Comparison of ENCODE assay signal across 17 mouse cellular contexts in genomic region chr9:64566376-64566775, GRCm38 (mm10).
DNase-seq lines count a peak whose midpoint lies in the region; ATAC-seq lines count a peak whose summit lies in the region.
"Had no signal": no experiment of that assay in that cellular context is flagged by ENCODE, and none has a peak within 500 bp of the region (broad histone marks: within the 10 kb centered on the region; RNA-seq: fewer than 3 reads in every experiment).

No protein-coding gene starts in this region.

- H3K27me3 ChIP-seq in forebrain, embryonic 10.5 days (ENCODE audit: poor library complexity, severe bottlenecking): 0 out of 2 replicates have a peak, but pooled peaks cover 5% of the 10 kb centered on the region
- no peaks in the 10 kb centered on the region for H3K27me3 ChIP-seq in forebrain, embryonic 11.5 days (ENCODE audit: control insufficient read depth, insufficient read depth, low read length)
- no peaks in the 10 kb centered on the region for H3K27me3 ChIP-seq in embryonic facial prominence, embryonic 14.5 days (replicated peaks; ENCODE audit: control insufficient read depth, insufficient read depth, low read length)
- peaks cover 8% of the 10 kb centered on the region; the same call in 1 of the 2 replicates for H3K27me3 ChIP-seq in limb, embryonic 12.5 days
- H3K27me3 ChIP-seq in liver, embryonic 16.5 days (ENCODE audit: control insufficient read depth, insufficient read depth, low read depth, low read length): no peaks in the 10 kb centered on the region
- H3K27me3 ChIP-seq: lung, embryonic 15.5 days had no signal

- WGBS in forebrain, embryonic 10.5 days: 82% methylated on average over 2 of the region's 2 CpGs
- WGBS in forebrain, embryonic 11.5 days: 56% methylated on average over 2 of the region's 2 CpGs
- WGBS in embryonic facial prominence, embryonic 14.5 days: 49% methylated on average over 2 of the region's 2 CpGs
- WGBS in limb, embryonic 12.5 days: 39% methylated on average over 2 of the region's 2 CpGs
- WGBS in liver, embryonic 16.5 days (ENCODE audit: insufficient replicate concordance): 43% methylated on average over 2 of the region's 2 CpGs

- H3K9ac ChIP-seq in forebrain, embryonic 11.5 days (ENCODE audit: low read length): no peak overlapping the region
- no peak overlapping the region for H3K9ac ChIP-seq in embryonic facial prominence, embryonic 14.5 days (ENCODE audit: low read depth, low read length)
- no peak overlapping the region for H3K9ac ChIP-seq in limb, embryonic 12.5 days (replicated peaks)
- peak overlapping the region; percentile 23 for H3K9ac ChIP-seq in liver, embryonic 16.5 days (ENCODE audit: low read depth, low read length)
- H3K9ac ChIP-seq: forebrain, embryonic 12.5 days; lung, embryonic 15.5 days had no signal

- H3K4me1 ChIP-seq in forebrain, embryonic 10.5 days: peaks cover 24% of the 10 kb centered on the region
- H3K4me1 ChIP-seq in forebrain, embryonic 11.5 days (replicated peaks; ENCODE audit: control insufficient read depth, insufficient read depth, low read length): peaks cover 2% of the 10 kb centered on the region; the same call in 1 of the 2 replicates
- H3K4me1 ChIP-seq in embryonic facial prominence, embryonic 14.5 days (ENCODE audit: control insufficient read depth, insufficient read depth, low read length): peaks cover 6% of the 10 kb centered on the region; the same call in 1 of the 2 replicates
- peaks cover 41% of the 10 kb centered on the region for H3K4me1 ChIP-seq in limb, embryonic 12.5 days (replicated peaks)
- peaks cover 51% of the 10 kb centered on the region for H3K4me1 ChIP-seq in liver, embryonic 16.5 days (ENCODE audit: control insufficient read depth, low read depth, low read length)
- H3K4me1 ChIP-seq: lung, embryonic 15.5 days had no signal

- no peak overlapping the region for H3K4me2 ChIP-seq in forebrain, embryonic 11.5 days (ENCODE audit: low read depth, low read length, severe bottlenecking)
- no peak overlapping the region for H3K4me2 ChIP-seq in embryonic facial prominence, embryonic 14.5 days (ENCODE audit: low read depth, low read length)
- no peak overlapping the region for H3K4me2 ChIP-seq in limb, embryonic 12.5 days
- peak overlapping the region; percentile 17; the same call in 1 of the 2 replicates for H3K4me2 ChIP-seq in liver, embryonic 16.5 days (ENCODE audit: low read depth, low read length)
- H3K4me2 ChIP-seq: forebrain, embryonic 12.5 days; lung, embryonic 15.5 days had no signal

- peak overlapping the region; percentile 33; the same call in 1 of the 2 replicates for H3K27ac ChIP-seq in forebrain, embryonic 10.5 days
- H3K27ac ChIP-seq in forebrain, embryonic 11.5 days (ENCODE audit: low read depth, low read length): no peak overlapping the region
- H3K27ac ChIP-seq in embryonic facial prominence, embryonic 14.5 days (replicated peaks; ENCODE audit: low read depth, low read length): no peak overlapping the region
- 0 out of 2 replicates have a peak overlapping the region, but pooled peaks have one; percentile 12 for H3K27ac ChIP-seq in limb, embryonic 12.5 days
- peak overlapping the region; percentile 87 for H3K27ac ChIP-seq in liver, embryonic 16.5 days (ENCODE audit: low read length)
- H3K27ac ChIP-seq: forebrain, embryonic 12.5 days; lung, embryonic 15.5 days had no signal

- no peaks in the 10 kb centered on the region for H3K36me3 ChIP-seq in forebrain, embryonic 10.5 days (replicated peaks)
- H3K36me3 ChIP-seq in forebrain, embryonic 11.5 days (ENCODE audit: control insufficient read depth, insufficient read depth, low read length): no peaks in the 10 kb centered on the region
- no peaks in the 10 kb centered on the region for H3K36me3 ChIP-seq in embryonic facial prominence, embryonic 14.5 days (ENCODE audit: control insufficient read depth, insufficient read depth, low read length)
- H3K36me3 ChIP-seq in limb, embryonic 12.5 days: no peaks in the 10 kb centered on the region
- no peaks in the 10 kb centered on the region for H3K36me3 ChIP-seq in liver, embryonic 16.5 days (ENCODE audit: control insufficient read depth, insufficient read depth)
- H3K36me3 ChIP-seq: forebrain, embryonic 12.5 days; lung, embryonic 15.5 days had no signal

- ATAC-seq in forebrain, embryonic 11.5 days (replicated peaks; ENCODE audit: low FRiP score): no peak
- peak; percentile 22; the same call in 1 of the 2 replicates for ATAC-seq in embryonic facial prominence, embryonic 14.5 days (ENCODE audit: low read depth)
- no peak for ATAC-seq in limb, embryonic 12.5 days (ENCODE audit: insufficient number of reproducible peaks, insufficient read depth, low FRiP score, low TSS enrichment, low read depth)
- ATAC-seq in liver, embryonic 16.5 days (ENCODE audit: low read depth): peak; percentile 58
- no peak for ATAC-seq in monocyte, adult 5-6 weeks (replicated peaks; ENCODE audit: insufficient number of reproducible peaks, low FRiP score, low TSS enrichment, poor library complexity, severe bottlenecking)
- ATAC-seq: CD4-positive, CD25-positive, alpha-beta regulatory T cell, adult 4 months had no signal

- H3K9me3 ChIP-seq in forebrain, embryonic 10.5 days: no peaks in the 10 kb centered on the region
- H3K9me3 ChIP-seq in forebrain, embryonic 11.5 days (ENCODE audit: control insufficient read depth, low read length): no peaks in the 10 kb centered on the region
- 0 out of 2 replicates have a peak, but pooled peaks cover 5% of the 10 kb centered on the region for H3K9me3 ChIP-seq in embryonic facial prominence, embryonic 14.5 days (ENCODE audit: control insufficient read depth, low read length)
- H3K9me3 ChIP-seq in limb, embryonic 12.5 days: peaks cover 9% of the 10 kb centered on the region; the same call in 1 of the 2 replicates
- no peaks in the 10 kb centered on the region for H3K9me3 ChIP-seq in liver, embryonic 16.5 days (replicated peaks; ENCODE audit: control insufficient read depth, low read length)
- H3K9me3 ChIP-seq: forebrain, embryonic 12.5 days; lung, embryonic 15.5 days had no signal

- no peak for DNase-seq in forebrain, embryonic 10.5 days (ENCODE audit: extremely low spot score, low spot score)
- DNase-seq in forebrain, embryonic 11.5 days (ENCODE audit: low spot score): no peak
- DNase-seq in embryonic facial prominence, embryonic 14.5 days (ENCODE audit: low spot score): no peak
- DNase-seq in layer of hippocampus, adult 9-11 months: no peak
- no peak for DNase-seq in right cerebral cortex, postnatal 4 days
- DNase-seq: cerebellum, adult 11 months; cerebellum, postnatal 36 days; heart, adult 11 months; left cerebral cortex, postnatal 4 days; spleen, adult 18-20 months; thymus, postnatal 25 days had no signal

- H3K4me3 ChIP-seq in forebrain, embryonic 10.5 days: no peak overlapping the region
- no peak overlapping the region for H3K4me3 ChIP-seq in forebrain, embryonic 11.5 days (ENCODE audit: low read depth, low read length)
- H3K4me3 ChIP-seq in embryonic facial prominence, embryonic 14.5 days (ENCODE audit: low read depth, low read length): no peak overlapping the region
- H3K4me3 ChIP-seq in limb, embryonic 12.5 days (replicated peaks): no peak overlapping the region
- H3K4me3 ChIP-seq in liver, embryonic 16.5 days (ENCODE audit: low read depth, low read length): no peak overlapping the region
- H3K4me3 ChIP-seq: forebrain, embryonic 12.5 days; lung, embryonic 15.5 days had no signal

Comparison
In these comparisons a context has a peak if more than half of its experiments do, and no peak if none do; other contexts are left out.
1. H3K27ac ChIP-seq: peak in forebrain, embryonic 10.5 days (single experiment), limb, embryonic 12.5 days (single experiment) and liver, embryonic 16.5 days (single experiment); none in forebrain, embryonic 11.5 days (single experiment) and embryonic facial prominence, embryonic 14.5 days (single experiment).
2. ATAC-seq: peak in embryonic facial prominence, embryonic 14.5 days (single experiment) and liver, embryonic 16.5 days (single experiment); none in forebrain, embryonic 11.5 days (single experiment), limb, embryonic 12.5 days (single experiment) and monocyte, adult 5-6 weeks (single experiment).